Mouse (Mus musculus) intestine, embryonic 15.5 days (tissue): ENCODE data around the gene Hist1h2bp. TPM values are rescaled to one million over a fixed set of nuclear protein-coding genes. Genes with fewer than 3 reads are reported as not detected.
"Not testable (repeated sequence)": the region's sequence is repeated elsewhere in the genome, so short reads cannot be mapped to it uniquely, and the experiment has no call there.

ENCODE experiments used
- ATAC-seq: fragments of 200-750 bp; cut with Nextera tagmentation; 2 replicates; pipeline ENCODE4 v1.8.0; 2017; ENCODE audit warnings: moderate TSS enrichment, moderate library complexity
- H3K27ac ChIP-seq: fragments of 300-500 bp; sonication (generic); 2 replicates; pipeline ENCODE4 v1.5.1; 2015; ENCODE audit warnings: mild to moderate bottlenecking, inconsistent platforms
- H3K27me3 ChIP-seq: fragments of 300-500 bp; sonication (generic); replicated peaks from 2 replicates; pipeline ENCODE4 v1.6.1; 2015; ENCODE audit warnings: inconsistent platforms
- H3K36me3 ChIP-seq: fragments of 300-500 bp; sonication (generic); 2 replicates; pipeline ENCODE4 v1.6.1; 2015; ENCODE audit warnings: inconsistent platforms
- H3K4me1 ChIP-seq: fragments of 300-500 bp; sonication (generic); replicated peaks from 2 replicates; pipeline ENCODE4 v1.6.1; 2015; ENCODE audit warnings: inconsistent platforms
- H3K4me2 ChIP-seq: fragments of 300-500 bp; sonication (generic); replicated peaks from 2 replicates; pipeline ENCODE4 v1.6.1; 2015; ENCODE audit warnings: mild to moderate bottlenecking, inconsistent platforms
- H3K4me3 ChIP-seq: fragments of 300-500 bp; sonication (generic); replicated peaks from 2 replicates; pipeline ENCODE4 v1.5.1; 2015; ENCODE audit warnings: inconsistent platforms
- H3K9ac ChIP-seq: fragments of 300-500 bp; sonication (generic); 2 replicates; pipeline ENCODE4 v1.6.1; 2015; ENCODE audit warnings: inconsistent platforms
- H3K9me3 ChIP-seq: fragments of 300-500 bp; sonication (generic); 2 replicates; pipeline ENCODE4 v1.6.1; 2016; ENCODE audit warnings: inconsistent platforms
- WGBS: fragments of 180-500 bp; shearing (Covaris S2); methylation state at CpG from one replicate; pipeline ENCODE4 v1.1.7; 2015; 5-methylcytosine and 5-hydroxymethylcytosine counted together
- polyA plus RNA-seq: library from polyadenylated mRNA; unstranded; fragments of >200 nt; fragmentation: Nextera tagmentation; extraction: Ambion mirVana; gene quantifications from 2 replicates; pipeline ENCODE4 v1.2.1, GENCODE M21; 2015

Hist1h2bp gene
- polyA plus RNA-seq, 1 experiment from 2014 or later, result 2.0 TPM

DNA sequence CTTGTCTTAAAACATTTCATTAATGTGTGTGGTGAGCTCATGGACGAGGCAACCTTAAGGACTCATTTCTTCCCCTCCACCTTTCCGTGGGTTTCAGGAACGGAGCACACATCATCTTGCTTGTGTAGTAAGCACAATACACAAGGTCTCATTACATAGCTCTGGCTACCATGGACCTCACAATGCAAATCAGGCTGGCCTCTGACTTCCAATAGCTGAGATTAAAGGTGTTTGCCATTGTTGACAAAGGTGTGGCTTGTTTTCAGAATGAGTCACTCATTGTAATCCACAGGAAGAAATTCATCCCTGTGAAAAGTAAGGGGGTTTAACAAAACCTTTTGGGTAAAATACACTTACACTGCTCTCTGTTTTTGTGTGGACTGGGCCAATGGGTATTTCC is 41.2 kb downstream of the Hist1h2bp start:
- Histone ChIP-seq H3K27me3 (no peaks in the 10 kb centered on the region), H3K4me3 (no peak overlapping the region), H3K4me2 (no peak overlapping the region), H3K9ac (no peak overlapping the region), H3K9me3 (no peaks in the 10 kb centered on the region), H3K27ac (no peak overlapping the region), H3K4me1 (no peaks in the 10 kb centered on the region), H3K36me3 (no peaks in the 10 kb centered on the region)
- ATAC-seq, result no peak
- 61% methylated on average over 3 of the region's 3 CpGs for WGBS

DNA sequence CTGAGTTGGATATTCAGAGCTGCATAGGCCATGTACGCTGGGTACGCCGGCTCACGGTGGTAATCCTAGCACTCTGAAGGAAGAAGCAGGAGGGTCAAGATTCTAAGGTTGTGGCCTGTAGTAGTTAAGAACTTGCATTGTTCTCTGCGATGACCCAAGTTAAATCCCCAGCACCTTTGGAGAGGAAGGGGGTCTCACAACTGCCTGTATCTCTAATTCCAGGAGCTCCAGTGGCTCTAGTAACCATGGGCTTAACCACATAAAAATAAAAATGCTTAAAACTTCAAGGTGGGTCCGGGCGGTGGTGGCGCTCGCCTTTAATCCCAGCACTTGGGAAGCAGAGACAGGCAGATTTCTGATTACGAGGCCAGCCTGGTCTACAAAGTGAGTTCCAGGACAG is 43.1 kb downstream of the Hist1h2bp start:
- Histone ChIP-seq H3K4me1 (no peaks in the 10 kb centered on the region), H3K27me3 (no peaks in the 10 kb centered on the region), H3K4me2 (no peak overlapping the region), H3K27ac (peak overlapping the region; percentile 36; the same call in 1 of the 2 replicates), H3K36me3 (no peaks in the 10 kb centered on the region), H3K4me3 (no peak overlapping the region), H3K9me3 (no peaks in the 10 kb centered on the region), H3K9ac (no peak overlapping the region)
- ATAC-seq, result no peak
- 88% methylated on average over 10 of the region's 10 CpGs for WGBS

GRCm38 (mm10) chr13:21831418-21832394 is 44.4 kb downstream of the Hist1h2bp start, which contains the start of gene Hist1h4n:
Gene Hist1h4n (minus strand): TSS chr13:21832196.
- peak; percentile 86 for ATAC-seq
- not testable (repeated sequence) for H3K27me3 ChIP-seq, H3K9me3 ChIP-seq, H3K4me3 ChIP-seq, H3K36me3 ChIP-seq, H3K9ac ChIP-seq, H3K4me1 ChIP-seq, H3K27ac ChIP-seq
- H3K4me2 ChIP-seq, result peak within 1 kb of the TSS; percentile 41
- under 1% methylated on average over 28 of the region's 58 CpGs for WGBS

GRCm38 (mm10) chr13:21833461-21833860 is 46.2 kb downstream of the Hist1h2bp start, which contains the start of the genes Hist1h2ap and Hist1h2br:
Gene Hist1h2ap (minus strand): TSS chr13:21833507.
Gene Hist1h2br (plus strand): TSS chr13:21833743.
- H3K27ac ChIP-seq, result not testable (repeated sequence)
- WGBS, result no CpG with 5 or more reads among the region's 24 CpGs
- peak; percentile 93 for ATAC-seq

More at GRCm38 (mm10) chr13:21833461-21833860, 46.2 kb downstream of the Hist1h2bp start, which contains the start of the genes Hist1h2ap and Hist1h2br:
- not testable (repeated sequence) for H3K36me3 ChIP-seq, H3K27me3 ChIP-seq, H3K9me3 ChIP-seq, H3K4me3 ChIP-seq, H3K4me1 ChIP-seq, H3K9ac ChIP-seq, H3K4me2 ChIP-seq

Other genes with a start within 250 kb of the Hist1h2bp start
- gene Olfr1366, start 244.7 kb upstream of the Hist1h2bp start, polyA plus RNA-seq, result 0.09 and 0.18 TPM in 2 replicates
- gene Olfr1535, start 227.6 kb upstream of the Hist1h2bp start, polyA plus RNA-seq, result not detected in 2 replicates
- not detected in 2 replicates for gene Olfr1364, start 205.7 kb upstream of the Hist1h2bp start, polyA plus RNA-seq
- not detected in 2 replicates for gene Olfr1362, start 173.4 kb upstream of the Hist1h2bp start, polyA plus RNA-seq
- not detected in 2 replicates for gene Olfr11, start 144.9 kb upstream of the Hist1h2bp start, polyA plus RNA-seq
- gene Olfr1361, start 124.1 kb upstream of the Hist1h2bp start, polyA plus RNA-seq, result not detected in 2 replicates
- gene Olfr1360, start 110.1 kb upstream of the Hist1h2bp start, polyA plus RNA-seq, result not detected in 2 replicates
- not detected in 2 replicates for gene Olfr1359, start 89.3 kb upstream of the Hist1h2bp start, polyA plus RNA-seq
- 1.4 and 4.3 TPM in 2 replicates for gene Hist1h2bl, start 71.3 kb upstream of the Hist1h2bp start, polyA plus RNA-seq
- gene Hist1h2ai, start 71.0 kb upstream of the Hist1h2bp start, polyA plus RNA-seq, result 14.7 and 32.5 TPM in 2 replicates
- 5.4 and 13.1 TPM in 2 replicates for gene Hist1h3h, start 69.8 kb upstream of the Hist1h2bp start, polyA plus RNA-seq
- 1.7 and 4.3 TPM in 2 replicates for gene Hist1h2bm, start 65.4 kb upstream of the Hist1h2bp start, polyA plus RNA-seq
- gene Hist1h4j, start 52.4 kb upstream of the Hist1h2bp start, polyA plus RNA-seq, result 1.2 and 1.6 TPM in 2 replicates
- gene Hist1h4k, start 37.0 kb upstream of the Hist1h2bp start, polyA plus RNA-seq, result 1.7 and 2.8 TPM in 2 replicates
- gene Hist1h2ak, start 33.6 kb upstream of the Hist1h2bp start, polyA plus RNA-seq, result 22.4 and 26.3 TPM in 2 replicates
- gene Hist1h2bn, start 33.3 kb upstream of the Hist1h2bp start, polyA plus RNA-seq, result 3.0 and 5.9 TPM in 2 replicates
- gene Hist1h1b, start 6.8 kb upstream of the Hist1h2bp start, polyA plus RNA-seq, result 19.8 and 25.0 TPM in 2 replicates
- gene Hist1h3i, start 4.1 kb upstream of the Hist1h2bp start, polyA plus RNA-seq, result 89.5 and 101 TPM in 2 replicates
- 2.4 and 4.7 TPM in 2 replicates for gene Hist1h2an, start 243 bp upstream of the Hist1h2bp start, polyA plus RNA-seq
- 14.5 and 16.7 TPM in 2 replicates for gene Hist1h2bq, start 22.7 kb downstream of the Hist1h2bp start, polyA plus RNA-seq
- gene Hist1h2ao, start 23.0 kb downstream of the Hist1h2bp start, polyA plus RNA-seq, result 1.7 TPM in 1 of 2 replicates, not detected in the other
- gene Hist1h4m, start 24.3 kb downstream of the Hist1h2bp start, polyA plus RNA-seq, result not detected in 2 replicates
- gene Hist1h4n, start 44.7 kb downstream of the Hist1h2bp start, polyA plus RNA-seq, result 12.0 and 15.9 TPM in 2 replicates
- gene Hist1h2ap, start 46.0 kb downstream of the Hist1h2bp start, polyA plus RNA-seq, result 2,704 and 3,243 TPM in 2 replicates
- 15.0 and 16.4 TPM in 2 replicates for gene Hist1h2br, start 46.3 kb downstream of the Hist1h2bp start, polyA plus RNA-seq
- 6.2 and 7.5 TPM in 2 replicates for gene Zfp184, start 157.6 kb downstream of the Hist1h2bp start, polyA plus RNA-seq
- 0.06 TPM in 1 of 2 replicates, not detected in the other for gene Pom121l2, start 193.7 kb downstream of the Hist1h2bp start, polyA plus RNA-seq
- gene Prss16, start 222.3 kb downstream of the Hist1h2bp start, polyA plus RNA-seq, result 1.4 and 1.5 TPM in 2 replicates
- gene Hist1h2ah, start 248.1 kb downstream of the Hist1h2bp start, polyA plus RNA-seq, result 3.0 and 7.8 TPM in 2 replicates
- gene Hist1h2bk, start 248.4 kb downstream of the Hist1h2bp start, polyA plus RNA-seq, result 5.0 and 5.8 TPM in 2 replicates